In genomic region chr12:33071901-33072672, GRCm38 (mm10) we compare ENCODE assay signal across 10 mouse cellular contexts. TPM values are rescaled to one million over a fixed set of nuclear protein-coding genes. Genes with fewer than 3 reads are reported as not detected.
DNase-seq lines count a peak whose midpoint lies in the region; ATAC-seq and TF ChIP-seq lines count a peak whose summit lies in the region.
"Had no signal": no experiment of that assay in that cellular context is flagged by ENCODE, and none has a peak within 500 bp of the region (broad histone marks: within the 10 kb centered on the region; RNA-seq: fewer than 3 reads in every experiment).

No protein-coding gene starts in this region.

- no peak overlapping the region for H3K9ac ChIP-seq in embryonic facial prominence, embryonic 13.5 days
- H3K9ac ChIP-seq in kidney, embryonic 15.5 days: no peak overlapping the region
- H3K9ac ChIP-seq: heart, embryonic 13.5 days had no signal

- no peak overlapping the region for H3K4me3 ChIP-seq in embryonic facial prominence, embryonic 13.5 days
- H3K4me3 ChIP-seq in embryonic facial prominence, embryonic 10.5 days: no peak overlapping the region
- H3K4me3 ChIP-seq in thymus, adult 2 months (ENCODE audit: control insufficient read depth, insufficient read depth, low read length): no peak overlapping the region
- no peak overlapping the region for H3K4me3 ChIP-seq in kidney, embryonic 15.5 days (replicated peaks)
- H3K4me3 ChIP-seq: heart, embryonic 13.5 days had no signal

- H3K9me3 ChIP-seq in embryonic facial prominence, embryonic 13.5 days: 0 out of 2 replicates have a peak, but pooled peaks cover 2% of the 10 kb centered on the region
- no peaks in the 10 kb centered on the region for H3K9me3 ChIP-seq in embryonic facial prominence, embryonic 10.5 days
- H3K9me3 ChIP-seq in kidney, embryonic 15.5 days (replicated peaks): no peaks in the 10 kb centered on the region

- ATAC-seq in embryonic facial prominence, embryonic 13.5 days (ENCODE audit: insufficient number of reproducible peaks, insufficient read depth, low FRiP score, low TSS enrichment, low read depth): no peak
- ATAC-seq in kidney, embryonic 15.5 days (replicated peaks; ENCODE audit: low FRiP score): no peak

- H3K36me3 ChIP-seq in embryonic facial prominence, embryonic 13.5 days: no peaks in the 10 kb centered on the region
- no peaks in the 10 kb centered on the region for H3K36me3 ChIP-seq in embryonic facial prominence, embryonic 10.5 days (replicated peaks)
- no peaks in the 10 kb centered on the region for H3K36me3 ChIP-seq in thymus, adult 2 months (ENCODE audit: control insufficient read depth, insufficient read depth, low read length)
- H3K36me3 ChIP-seq in kidney, embryonic 15.5 days: no peaks in the 10 kb centered on the region
- H3K36me3 ChIP-seq: heart, embryonic 13.5 days had no signal

- DNase-seq in embryonic facial prominence, embryonic 10.5 days (ENCODE audit: low spot score): no peak
- DNase-seq in urinary bladder, postnatal 36 days (ENCODE audit: low spot score in 2 of 2): peak; percentile 9 to 45
- DNase-seq in urinary bladder, postnatal 10 days (ENCODE audit: low spot score): no peak
- DNase-seq in left cerebral cortex, postnatal 4 days: peak; percentile 39
- DNase-seq in thymus, adult 2 months: no peak
- DNase-seq in natural killer cell, adult 2 months (ENCODE audit: low spot score in 2 of 2): no peak

- H3K4me2 ChIP-seq in embryonic facial prominence, embryonic 13.5 days: no peak overlapping the region
- no peak overlapping the region for H3K4me2 ChIP-seq in kidney, embryonic 15.5 days
- H3K4me2 ChIP-seq: heart, embryonic 13.5 days had no signal

- TF ChIP-seq POLR2A in thymus, adult 2 months (IDR thresholded peaks at IDR 0.05; ENCODE audit: control insufficient read depth, extremely low read depth, insufficient read depth, low read length, poor library complexity): no peak

- intact Hi-C loops in left cerebral cortex, postnatal 4 days (cut with DNase I): no loop called here

- 40% methylated on average over 8 of the region's 8 CpGs for WGBS in embryonic facial prominence, embryonic 13.5 days
- WGBS in embryonic facial prominence, embryonic 10.5 days: 49% methylated on average over 8 of the region's 8 CpGs
- WGBS in thymus, adult 2 months: 84% methylated on average over 8 of the region's 8 CpGs
- WGBS in kidney, embryonic 15.5 days: 65% methylated on average over 8 of the region's 8 CpGs

- TF ChIP-seq CTCF in thymus, adult 2 months (IDR thresholded peaks at IDR 0.05; ENCODE audit: borderline replicate concordance, control insufficient read depth, extremely low read depth, insufficient read depth, low read length, poor library complexity): no peak

- no peaks in the 10 kb centered on the region for H3K27me3 ChIP-seq in embryonic facial prominence, embryonic 13.5 days
- no peaks in the 10 kb centered on the region; the same call in 1 of the 2 replicates for H3K27me3 ChIP-seq in embryonic facial prominence, embryonic 10.5 days (replicated peaks; ENCODE audit: low read depth, poor library complexity, severe bottlenecking)
- H3K27me3 ChIP-seq in thymus, adult 2 months (ENCODE audit: control insufficient read depth, insufficient read depth, low read length): no peaks in the 10 kb centered on the region
- H3K27me3 ChIP-seq in kidney, embryonic 15.5 days: no peaks in the 10 kb centered on the region

- H3K27ac ChIP-seq in embryonic facial prominence, embryonic 13.5 days: peak overlapping the region; percentile 49; the same call in 1 of the 2 replicates
- no peak overlapping the region for H3K27ac ChIP-seq in embryonic facial prominence, embryonic 10.5 days (replicated peaks)
- H3K27ac ChIP-seq in thymus, adult 2 months (ENCODE audit: control insufficient read depth, insufficient read depth, low read length): no peak overlapping the region
- H3K27ac ChIP-seq in kidney, embryonic 15.5 days: no peak overlapping the region
- H3K27ac ChIP-seq: heart, embryonic 13.5 days had no signal

- peaks cover 7% of the 10 kb centered on the region for H3K4me1 ChIP-seq in embryonic facial prominence, embryonic 13.5 days
- H3K4me1 ChIP-seq in embryonic facial prominence, embryonic 10.5 days: peaks cover 14% of the 10 kb centered on the region
- no peaks in the 10 kb centered on the region; the same call in 1 of the 2 replicates for H3K4me1 ChIP-seq in thymus, adult 2 months (replicated peaks; ENCODE audit: control insufficient read depth, insufficient read depth, low read length)
- H3K4me1 ChIP-seq in kidney, embryonic 15.5 days: peaks cover 2% of the 10 kb centered on the region; the same call in 1 of the 2 replicates

RNA-seq across cellular contexts. Expression of gene Cdhr3, which starts 20.6 kb away (rescaled TPM):
- polyA plus RNA-seq in embryonic facial prominence, embryonic 13.5 days (2015; fragmentation: Nextera tagmentation; extraction: Ambion mirVana): not detected in 2 replicates
- not detected in 2 replicates for polyA plus RNA-seq in embryonic facial prominence, embryonic 10.5 days (2016; fragmentation: Nextera tagmentation; extraction: Ambion mirVana)
- total RNA-seq in left cerebral cortex, postnatal 4 days (2021): 1 to 10 TPM in 1 of 2 experiments, under 1 TPM in 1; 0.76 to 1.4 TPM
- 0.38 and 0.40 TPM in 2 replicates for polyA plus RNA-seq in thymus, adult 2 months (2012; rRNA removed)
- polyA plus RNA-seq in kidney, embryonic 15.5 days (2015; fragmentation: Nextera tagmentation; extraction: Ambion mirVana): 0.21 and 0.36 TPM in 2 replicates
- polyA plus RNA-seq: limb, embryonic 11.5 days had no signal

Comparison
In these comparisons a context has a peak if more than half of its experiments do, and no peak if none do; other contexts are left out.
1. DNase-seq: peak in urinary bladder, postnatal 36 days (2 of 2) and left cerebral cortex, postnatal 4 days (single experiment); none in embryonic facial prominence, embryonic 10.5 days (single experiment), urinary bladder, postnatal 10 days (single experiment), thymus, adult 2 months (single experiment) and natural killer cell, adult 2 months (0 of 2).